Mouse (Mus musculus): ENCODE measurements around the gene Fam187a. TPM values are rescaled to one million over a fixed set of nuclear protein-coding genes. Genes with fewer than 3 reads are reported as not detected.
A peak's percentile ranks its signal among the peaks of the same experiment; 100 is the strongest.

Gene Fam187a
- polyA plus RNA-seq, 1 experiment: not detected

DNA sequence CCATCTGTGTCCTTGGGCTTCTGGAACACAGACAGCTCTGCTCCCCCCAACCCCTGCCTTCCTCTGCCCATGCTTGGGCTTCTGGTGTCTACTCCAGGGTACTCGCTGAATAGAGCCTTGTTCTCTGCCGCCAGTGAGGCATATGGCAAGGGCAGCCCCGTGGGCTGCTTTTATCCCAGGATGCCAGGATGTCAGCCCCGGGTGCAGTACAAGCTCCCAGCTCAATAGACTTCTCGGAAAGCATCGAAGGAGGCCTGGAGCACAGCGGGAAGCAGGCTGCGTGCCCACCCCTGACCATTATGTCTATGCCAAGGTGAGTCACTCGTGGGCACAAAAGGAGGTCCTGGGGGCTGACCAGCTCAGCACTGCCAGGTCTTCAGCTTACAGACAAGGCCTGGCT, 13.4 kb downstream of the Fam187a start:
- Histone ChIP-seq H3K4me3 (replicated peaks; ENCODE audit: control insufficient read depth, low read depth, low read length) (no peak overlapping the region), H3K4me1 (ENCODE audit: control insufficient read depth, insufficient read depth, low read length) (peaks cover 2% of the 10 kb centered on the region), H3K27ac (ENCODE audit: control insufficient read depth, insufficient read depth, low read depth, low read length, poor library complexity) (no peak overlapping the region)
- 84% methylated on average over 9 of the region's 9 CpGs for WGBS
- TF ChIP-seq CTCF (IDR thresholded peaks at IDR 0.05; ENCODE audit: control insufficient read depth, insufficient read depth, low read length) (no peak), POLR2A (IDR thresholded peaks at IDR 0.05; ENCODE audit: borderline replicate concordance, control insufficient read depth, low read depth, low read length) (no peak)

DNA sequence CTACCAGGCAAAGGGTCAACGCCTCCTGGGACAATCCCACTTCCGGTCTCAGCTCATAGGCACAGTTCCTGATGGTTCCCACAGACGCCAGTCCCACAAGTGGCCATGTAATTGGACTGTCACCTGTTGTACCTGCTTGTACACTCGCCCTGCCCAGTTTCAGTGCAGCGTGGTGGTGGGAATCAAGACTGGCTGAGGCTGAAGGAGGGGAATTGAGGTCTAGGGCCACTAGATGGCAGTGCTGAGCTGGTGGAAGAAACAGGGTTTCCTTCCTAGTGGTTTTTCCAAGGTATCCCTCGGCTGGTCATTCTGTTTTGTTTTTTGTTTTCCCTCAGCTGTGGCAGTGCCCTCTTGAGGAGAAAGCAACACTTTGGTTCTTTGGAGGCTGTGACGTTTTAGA, 15.8 kb downstream of the Fam187a start, which contains the start of gene Gfap:
Gene Gfap (minus strand): TSS at position 150 of the 400 bp plus-strand sequence.
- Histone ChIP-seq H3K4me3 (replicated peaks; ENCODE audit: control insufficient read depth, low read depth, low read length) (no peak within 1 kb of the TSS), H3K27ac (ENCODE audit: control insufficient read depth, insufficient read depth, low read depth, low read length, poor library complexity) (no peak within 1 kb of the TSS), H3K4me1 (ENCODE audit: control insufficient read depth, insufficient read depth, low read length) (no peaks in the 10 kb centered on the region; the same call in 1 of the 2 replicates)
- WGBS: 10% methylated on average over 7 of the region's 7 CpGs
- no peak for TF ChIP-seq POLR2A (IDR thresholded peaks at IDR 0.05; ENCODE audit: borderline replicate concordance, control insufficient read depth, low read depth, low read length)
- TF ChIP-seq CTCF (IDR thresholded peaks at IDR 0.05; ENCODE audit: control insufficient read depth, insufficient read depth, low read length): peak; percentile 89

DNA sequence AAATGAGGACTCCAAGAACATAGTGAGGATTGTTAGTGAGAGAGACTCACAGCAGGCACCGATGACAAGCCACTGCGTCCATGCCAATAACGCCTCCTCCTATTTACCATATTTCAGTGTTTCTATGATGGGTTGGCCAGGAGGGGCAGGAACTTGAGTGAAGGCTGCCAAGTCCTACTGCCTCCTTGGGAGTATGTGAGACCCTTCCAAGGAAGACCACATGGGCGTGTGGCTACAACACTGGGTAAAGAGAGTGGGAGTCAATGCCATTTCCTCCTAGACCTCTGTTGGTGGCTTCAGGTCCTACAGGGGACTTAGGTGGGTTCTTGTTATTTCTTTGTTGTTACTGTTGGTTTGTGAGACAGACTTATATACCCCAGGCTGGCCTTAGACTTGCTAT, 16.2 kb downstream of the Fam187a start:
- no peak overlapping the region for H3K27ac ChIP-seq (ENCODE audit: control insufficient read depth, insufficient read depth, low read depth, low read length, poor library complexity)
- WGBS: 51% methylated on average over 4 of the region's 4 CpGs

DNA sequence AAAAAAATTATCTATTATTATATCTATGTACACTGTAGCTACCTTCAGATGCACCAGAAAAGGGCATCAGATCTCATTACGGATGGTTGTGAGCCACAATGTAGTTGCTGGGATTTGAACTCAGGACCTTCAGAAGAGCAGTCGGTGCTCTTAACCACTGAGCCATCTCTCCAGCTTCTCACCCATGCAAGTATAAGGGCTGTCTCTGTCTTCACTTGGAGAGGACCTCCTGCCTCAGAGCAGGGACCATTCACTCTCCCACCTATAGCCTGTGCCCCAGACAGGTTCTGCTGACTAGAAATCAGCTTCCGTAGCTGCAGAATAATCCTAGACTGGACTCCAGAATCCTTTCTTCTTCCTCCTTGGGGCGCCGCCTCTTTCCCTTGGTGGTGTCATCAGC, 17.1 kb downstream of the Fam187a start:
- H3K27ac ChIP-seq (ENCODE audit: control insufficient read depth, insufficient read depth, low read depth, low read length, poor library complexity): no peak overlapping the region
- TF ChIP-seq POLR2A (IDR thresholded peaks at IDR 0.05; ENCODE audit: borderline replicate concordance, control insufficient read depth, low read depth, low read length) (no peak), CTCF (IDR thresholded peaks at IDR 0.05; ENCODE audit: control insufficient read depth, insufficient read depth, low read length) (no peak)
- 84% methylated on average over 5 of the region's 5 CpGs for WGBS
- H3K4me3 ChIP-seq (replicated peaks; ENCODE audit: control insufficient read depth, low read depth, low read length): no peak overlapping the region
- H3K4me1 ChIP-seq (ENCODE audit: control insufficient read depth, insufficient read depth, low read length): no peaks in the 10 kb centered on the region

More for the DNA sequence above, 16.2 kb downstream of the Fam187a start:
- Histone ChIP-seq H3K4me3 (replicated peaks; ENCODE audit: control insufficient read depth, low read depth, low read length) (no peak overlapping the region), H3K4me1 (ENCODE audit: control insufficient read depth, insufficient read depth, low read length) (no peaks in the 10 kb centered on the region)
- TF ChIP-seq CTCF (IDR thresholded peaks at IDR 0.05; ENCODE audit: control insufficient read depth, insufficient read depth, low read length): no peak
- no peak for TF ChIP-seq POLR2A (IDR thresholded peaks at IDR 0.05; ENCODE audit: borderline replicate concordance, control insufficient read depth, low read depth, low read length)

DNA sequence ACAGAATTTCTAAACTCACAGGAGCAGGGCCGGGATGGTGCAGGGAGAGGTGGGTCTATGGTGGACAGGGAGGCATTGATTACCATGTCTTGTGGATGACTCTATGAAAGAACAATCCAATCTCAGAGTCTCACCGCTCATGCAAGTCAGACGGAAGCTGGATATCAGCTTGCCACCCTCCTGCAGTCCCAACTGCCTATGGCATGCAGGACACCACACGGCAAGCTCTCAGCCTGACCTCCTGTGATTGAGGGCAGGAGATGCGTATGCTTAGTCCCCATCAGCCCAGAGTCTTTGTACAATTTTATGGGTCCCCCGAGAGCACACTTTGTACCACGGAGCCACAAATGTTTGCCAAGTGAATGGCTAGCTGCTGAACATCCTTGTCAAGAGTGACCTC, 18.7 kb downstream of the Fam187a start:
- Histone ChIP-seq H3K4me1 (ENCODE audit: control insufficient read depth, insufficient read depth, low read length) (no peaks in the 10 kb centered on the region), H3K4me3 (replicated peaks; ENCODE audit: control insufficient read depth, low read depth, low read length) (no peak overlapping the region), H3K27ac (ENCODE audit: control insufficient read depth, insufficient read depth, low read depth, low read length, poor library complexity) (no peak overlapping the region)
- 88% methylated on average over 7 of the region's 7 CpGs for WGBS
- TF ChIP-seq CTCF (IDR thresholded peaks at IDR 0.05; ENCODE audit: control insufficient read depth, insufficient read depth, low read length) (no peak), POLR2A (IDR thresholded peaks at IDR 0.05; ENCODE audit: borderline replicate concordance, control insufficient read depth, low read depth, low read length) (no peak)

- WGBS: 91% methylated on average over 7 of the region's 7 CpGs
- no peak for TF ChIP-seq POLR2A (IDR thresholded peaks at IDR 0.05; ENCODE audit: borderline replicate concordance, control insufficient read depth, low read depth, low read length)
- TF ChIP-seq CTCF (IDR thresholded peaks at IDR 0.05; ENCODE audit: control insufficient read depth, insufficient read depth, low read length): no peak
- no peak overlapping the region for H3K27ac ChIP-seq (ENCODE audit: control insufficient read depth, insufficient read depth, low read depth, low read length, poor library complexity)
- H3K4me3 ChIP-seq (replicated peaks; ENCODE audit: control insufficient read depth, low read depth, low read length): no peak overlapping the region
- H3K4me1 ChIP-seq (ENCODE audit: control insufficient read depth, insufficient read depth, low read length): no peaks in the 10 kb centered on the region
These were observed 26.4 kb downstream of the Fam187a start for GRCm38 (mm10) chr11:102911376-102911775.

DNA sequence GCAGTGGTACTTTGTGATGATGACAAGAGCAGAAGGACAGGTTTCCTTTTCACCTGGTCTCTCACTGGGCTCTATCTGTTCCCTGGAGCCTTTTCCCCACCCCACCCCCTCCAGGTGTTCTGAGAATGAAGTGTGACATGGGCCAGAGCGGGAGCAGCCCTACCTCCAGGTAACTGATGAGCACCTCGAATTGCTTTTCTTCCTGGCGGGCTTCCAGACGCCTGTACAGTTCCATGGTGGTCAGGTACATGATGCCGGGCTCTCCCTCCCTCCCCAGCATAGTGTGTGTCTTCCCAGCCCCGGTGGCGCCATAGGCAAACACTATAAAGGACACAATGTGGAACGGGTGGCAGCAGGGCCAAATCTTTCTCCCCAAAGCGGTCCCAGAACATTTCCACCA, 30.4 kb downstream of the Fam187a start:
- no peak overlapping the region for H3K4me3 ChIP-seq (replicated peaks; ENCODE audit: control insufficient read depth, low read depth, low read length)
- TF ChIP-seq CTCF (IDR thresholded peaks at IDR 0.05; ENCODE audit: control insufficient read depth, insufficient read depth, low read length): no peak
- no peaks in the 10 kb centered on the region for H3K4me1 ChIP-seq (ENCODE audit: control insufficient read depth, insufficient read depth, low read length)
- no peak overlapping the region for H3K27ac ChIP-seq (ENCODE audit: control insufficient read depth, insufficient read depth, low read depth, low read length, poor library complexity)
- WGBS: 91% methylated on average over 9 of the region's 9 CpGs

GRCm38 (mm10) chr11:102918077-102918476, 33.1 kb downstream of the Fam187a start:
- TF ChIP-seq POLR2A (IDR thresholded peaks at IDR 0.05; ENCODE audit: borderline replicate concordance, control insufficient read depth, low read depth, low read length) (no peak), CTCF (IDR thresholded peaks at IDR 0.05; ENCODE audit: control insufficient read depth, insufficient read depth, low read length) (no peak)
- 60% methylated on average over 4 of the region's 4 CpGs for whole genome bisulfite sequencing
- H3K4me1 ChIP-seq (ENCODE audit: control insufficient read depth, insufficient read depth, low read length): no peaks in the 10 kb centered on the region
- H3K27ac ChIP-seq (ENCODE audit: control insufficient read depth, insufficient read depth, low read depth, low read length, poor library complexity): no peak overlapping the region
- no peak overlapping the region for H3K4me3 ChIP-seq (replicated peaks; ENCODE audit: control insufficient read depth, low read depth, low read length)

- WGBS: 93% methylated on average over 6 of the region's 6 CpGs
- TF ChIP-seq POLR2A (IDR thresholded peaks at IDR 0.05; ENCODE audit: borderline replicate concordance, control insufficient read depth, low read depth, low read length) (no peak), CTCF (IDR thresholded peaks at IDR 0.05; ENCODE audit: control insufficient read depth, insufficient read depth, low read length) (no peak)
- no peak overlapping the region for H3K4me3 ChIP-seq (replicated peaks; ENCODE audit: control insufficient read depth, low read depth, low read length)
- no peak overlapping the region for H3K27ac ChIP-seq (ENCODE audit: control insufficient read depth, insufficient read depth, low read depth, low read length, poor library complexity)
- no peaks in the 10 kb centered on the region for H3K4me1 ChIP-seq (ENCODE audit: control insufficient read depth, insufficient read depth, low read length)
These were observed 36.5 kb downstream of the Fam187a start for GRCm38 (mm10) chr11:102921491-102921890.

Data from bone marrow, adult 2 months (tissue).